Mouse (Mus musculus): ENCODE measurements around the gene Emid1. TPM values are rescaled to one million over a fixed set of nuclear protein-coding genes. Genes with fewer than 3 reads are reported as not detected.
A peak's percentile ranks its signal among the peaks of the same experiment; 100 is the strongest.
"Not testable (repeated sequence)": the region's sequence is repeated elsewhere in the genome, so short reads cannot be mapped to it uniquely, and the experiment has no call there.

Emid1 gene
- polyA plus RNA-seq, 1 experiment = 56.7 TPM

DNA sequence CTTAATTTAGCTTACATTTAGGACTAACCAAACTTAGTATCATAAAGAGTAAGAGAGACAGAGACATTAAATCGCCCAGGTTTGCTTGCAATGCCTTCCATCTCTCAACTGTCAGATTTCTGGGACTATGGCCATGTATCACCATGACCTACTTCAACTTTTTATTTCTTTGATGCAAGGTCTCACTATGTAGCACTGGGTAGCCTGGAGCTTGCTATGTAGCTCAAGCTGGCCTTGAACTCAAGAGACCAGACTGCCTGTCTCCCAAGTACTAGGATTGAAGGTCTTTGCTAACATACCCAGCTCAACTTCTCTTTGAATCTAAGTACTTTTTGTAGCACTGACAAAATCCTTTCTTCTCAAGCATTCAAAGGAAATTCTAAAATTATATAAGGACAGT lies 62.9 kb downstream of the Emid1 start:
- peaks cover 91% of the 10 kb centered on the region for H3K36me3 ChIP-seq (ENCODE audit: control insufficient read depth, insufficient read depth, low read length)
- no peaks in the 10 kb centered on the region for H3K4me1 ChIP-seq (replicated peaks; ENCODE audit: control insufficient read depth, insufficient read depth, low read length)
- no peak for DNase-seq
- WGBS = 94% methylated on average over 1 of the region's 1 CpGs
- H3K4me3 ChIP-seq (ENCODE audit: control insufficient read depth, insufficient read depth, low read length) = no peak overlapping the region
- no peak overlapping the region for H3K27ac ChIP-seq (ENCODE audit: control insufficient read depth, insufficient read depth, low read length)
- no peaks in the 10 kb centered on the region for H3K27me3 ChIP-seq (ENCODE audit: control insufficient read depth, insufficient read depth, low read length)
- TF ChIP-seq CTCF (IDR thresholded peaks at IDR 0.05; ENCODE audit: borderline replicate concordance, control insufficient read depth, extremely low read depth, insufficient read depth, low read length, poor library complexity) (no peak), POLR2A (IDR thresholded peaks at IDR 0.05; ENCODE audit: control insufficient read depth, extremely low read depth, insufficient read depth, low read length, poor library complexity) (no peak)

DNA sequence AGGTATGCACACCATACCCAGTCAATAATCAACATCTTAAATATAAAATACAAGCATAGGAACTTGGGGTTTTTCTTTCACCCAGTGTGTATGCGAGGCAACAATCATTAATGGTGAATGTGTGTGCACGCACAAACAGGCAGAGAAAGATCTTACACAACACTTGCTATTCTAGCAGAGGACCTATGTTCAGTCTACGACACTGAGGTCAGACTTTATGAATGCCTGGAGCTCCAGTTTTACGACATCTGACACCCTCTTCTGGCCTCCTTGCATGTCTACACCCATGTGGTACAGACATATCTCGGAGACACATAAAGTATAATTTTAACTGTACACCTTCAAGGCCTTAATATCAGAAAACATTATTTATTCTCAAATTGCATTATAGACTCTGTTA lies 75.2 kb downstream of the Emid1 start:
- H3K4me3 ChIP-seq (ENCODE audit: control insufficient read depth, insufficient read depth, low read length); DNase-seq; H3K27ac ChIP-seq (ENCODE audit: control insufficient read depth, insufficient read depth, low read length); H3K4me1 ChIP-seq (replicated peaks; ENCODE audit: control insufficient read depth, insufficient read depth, low read length); H3K27me3 ChIP-seq (ENCODE audit: control insufficient read depth, insufficient read depth, low read length): not testable (repeated sequence)
- 94% methylated on average over 4 of the region's 5 CpGs for WGBS
- H3K36me3 ChIP-seq (ENCODE audit: control insufficient read depth, insufficient read depth, low read length) = peaks cover 78% of the 10 kb centered on the region

DNA sequence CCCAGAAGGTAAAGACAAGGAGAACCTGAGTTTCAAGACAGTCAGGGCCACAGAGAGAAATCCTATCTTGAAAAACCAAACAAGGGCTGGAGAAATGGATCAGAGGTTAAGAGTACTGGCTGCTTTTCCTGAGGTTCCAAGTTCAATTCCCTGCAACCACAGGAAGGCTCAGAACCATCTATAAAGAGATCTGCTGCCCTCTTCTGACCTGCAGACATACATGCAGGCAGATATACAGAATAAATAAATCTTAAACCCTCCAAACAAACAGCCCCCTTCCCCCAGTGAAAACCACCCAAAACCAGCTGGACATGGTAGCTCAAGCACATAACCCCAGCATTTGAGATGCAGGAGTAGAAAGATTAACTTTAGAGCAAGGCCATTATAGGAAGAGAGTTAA lies 76.3 kb downstream of the Emid1 start:
- no peak for DNase-seq
- TF ChIP-seq POLR2A (IDR thresholded peaks at IDR 0.05; ENCODE audit: control insufficient read depth, extremely low read depth, insufficient read depth, low read length, poor library complexity) (no peak), CTCF (IDR thresholded peaks at IDR 0.05; ENCODE audit: borderline replicate concordance, control insufficient read depth, extremely low read depth, insufficient read depth, low read length, poor library complexity) (no peak)

DNA sequence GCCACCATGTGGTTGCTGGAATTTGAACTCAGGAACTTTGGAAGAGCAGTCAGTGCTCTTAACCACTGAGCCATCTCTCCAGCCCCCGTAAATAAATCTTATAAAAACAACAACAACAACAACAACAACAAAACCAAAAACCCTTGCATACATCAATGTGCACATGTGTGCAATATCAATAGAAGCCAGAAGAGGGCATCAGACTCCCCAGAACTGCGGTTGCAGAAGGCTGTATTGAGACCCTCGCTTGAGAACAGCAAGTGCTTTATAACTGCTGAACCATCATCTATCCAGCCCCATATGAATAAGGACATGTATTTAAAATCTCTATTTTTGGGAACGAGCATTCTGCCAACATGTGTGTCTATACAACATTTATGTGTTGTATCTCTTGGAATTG lies 77.2 kb downstream of the Emid1 start:
- Histone ChIP-seq H3K36me3 (ENCODE audit: control insufficient read depth, insufficient read depth, low read length) (peaks cover 79% of the 10 kb centered on the region), H3K27ac (ENCODE audit: control insufficient read depth, insufficient read depth, low read length) (no peak overlapping the region), H3K4me3 (ENCODE audit: control insufficient read depth, insufficient read depth, low read length) (no peak overlapping the region), H3K27me3 (ENCODE audit: control insufficient read depth, insufficient read depth, low read length) (no peaks in the 10 kb centered on the region), H3K4me1 (replicated peaks; ENCODE audit: control insufficient read depth, insufficient read depth, low read length) (no peaks in the 10 kb centered on the region)
- TF ChIP-seq CTCF (IDR thresholded peaks at IDR 0.05; ENCODE audit: borderline replicate concordance, control insufficient read depth, extremely low read depth, insufficient read depth, low read length, poor library complexity) (no peak), POLR2A (IDR thresholded peaks at IDR 0.05; ENCODE audit: control insufficient read depth, extremely low read depth, insufficient read depth, low read length, poor library complexity) (no peak)
- 81% methylated on average over 4 of the region's 4 CpGs for WGBS
- DNase-seq = peak; percentile 43

More for the DNA sequence above, 76.3 kb downstream of the Emid1 start:
- Histone ChIP-seq H3K27me3 (ENCODE audit: control insufficient read depth, insufficient read depth, low read length) (no peaks in the 10 kb centered on the region), H3K27ac (ENCODE audit: control insufficient read depth, insufficient read depth, low read length) (no peak overlapping the region), H3K36me3 (ENCODE audit: control insufficient read depth, insufficient read depth, low read length) (peaks cover 81% of the 10 kb centered on the region), H3K4me1 (replicated peaks; ENCODE audit: control insufficient read depth, insufficient read depth, low read length) (no peaks in the 10 kb centered on the region), H3K4me3 (ENCODE audit: control insufficient read depth, insufficient read depth, low read length) (no peak overlapping the region)

DNA sequence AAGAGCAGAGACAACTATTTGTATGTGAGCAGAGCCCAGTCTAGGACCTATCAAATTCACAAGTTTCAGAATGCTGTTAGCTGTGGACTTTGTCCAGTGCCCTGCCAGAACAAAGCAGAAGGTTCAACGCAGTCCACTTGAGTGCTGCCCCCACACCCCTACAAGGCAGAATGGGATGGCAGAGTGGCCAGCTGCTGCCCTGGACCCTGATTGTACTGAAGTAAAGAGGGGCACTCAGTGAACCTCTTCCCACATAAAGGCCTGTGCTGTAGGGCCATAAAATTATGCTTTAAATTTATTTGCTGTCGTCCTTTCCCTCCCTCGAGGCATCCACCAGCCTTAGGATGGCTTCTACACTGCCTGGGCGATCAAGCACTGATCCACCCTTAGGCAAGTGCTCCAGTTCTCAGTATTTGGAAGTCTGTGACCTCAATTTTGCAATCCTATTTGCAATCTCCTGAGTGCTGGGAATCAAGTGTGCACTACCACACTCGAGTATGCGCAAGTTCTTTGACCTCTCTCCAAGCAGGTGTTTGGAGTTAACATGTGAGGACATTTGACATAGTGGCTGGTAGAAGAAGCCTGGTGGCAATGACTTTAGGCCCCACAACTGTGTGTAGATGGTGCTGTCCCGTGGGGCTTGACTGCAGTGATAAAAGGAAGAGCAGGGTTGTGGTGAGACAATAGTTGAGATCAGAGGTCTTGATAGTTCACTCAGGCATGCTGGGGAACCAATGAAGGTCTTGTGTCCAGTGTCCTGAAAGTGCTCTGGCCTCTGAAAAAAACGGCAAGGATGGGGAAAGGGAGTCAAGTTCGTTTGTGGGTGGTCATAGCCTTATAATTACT lies 83.7 kb downstream of the Emid1 start:
- no peak for DNase-seq
- H3K36me3 ChIP-seq (ENCODE audit: control insufficient read depth, insufficient read depth, low read length) = peaks cover 50% of the 10 kb centered on the region
- TF ChIP-seq POLR2A (IDR thresholded peaks at IDR 0.05; ENCODE audit: control insufficient read depth, extremely low read depth, insufficient read depth, low read length, poor library complexity) (no peak), CTCF (IDR thresholded peaks at IDR 0.05; ENCODE audit: borderline replicate concordance, control insufficient read depth, extremely low read depth, insufficient read depth, low read length, poor library complexity) (no peak)
- no peak overlapping the region for H3K4me3 ChIP-seq (ENCODE audit: control insufficient read depth, insufficient read depth, low read length)
- 82% methylated on average over 9 of the region's 9 CpGs for WGBS
- peaks cover 6% of the 10 kb centered on the region for H3K4me1 ChIP-seq (replicated peaks; ENCODE audit: control insufficient read depth, insufficient read depth, low read length)
- peaks cover 14% of the 10 kb centered on the region for H3K27me3 ChIP-seq (ENCODE audit: control insufficient read depth, insufficient read depth, low read length)
- no peak overlapping the region for H3K27ac ChIP-seq (ENCODE audit: control insufficient read depth, insufficient read depth, low read length)

DNA sequence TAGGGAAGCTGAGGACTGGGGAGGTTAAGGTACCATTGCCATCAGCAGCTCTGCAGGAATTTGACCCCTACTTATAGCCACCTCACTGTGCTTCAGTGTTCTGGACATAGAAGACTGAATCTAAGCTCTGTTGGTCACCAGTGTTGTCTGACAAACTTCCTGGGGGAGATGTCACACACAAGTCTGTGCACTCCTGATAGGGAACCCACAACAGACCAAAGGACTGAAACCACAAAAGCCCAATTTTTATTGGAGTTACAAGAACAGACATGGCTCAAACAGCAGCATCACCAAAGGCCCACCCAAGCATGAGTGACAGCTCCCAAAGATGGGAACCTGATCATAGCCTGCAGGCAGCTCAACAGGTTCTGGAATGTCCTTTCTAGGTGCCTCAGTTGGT lies 85.0 kb downstream of the Emid1 start:
- DNase-seq = no peak

More for the DNA sequence above, 85.0 kb downstream of the Emid1 start:
- H3K27me3 ChIP-seq (ENCODE audit: control insufficient read depth, insufficient read depth, low read length) = peaks cover 17% of the 10 kb centered on the region
- peaks cover 7% of the 10 kb centered on the region for H3K4me1 ChIP-seq (replicated peaks; ENCODE audit: control insufficient read depth, insufficient read depth, low read length)
- TF ChIP-seq CTCF (IDR thresholded peaks at IDR 0.05; ENCODE audit: borderline replicate concordance, control insufficient read depth, extremely low read depth, insufficient read depth, low read length, poor library complexity) (no peak), POLR2A (IDR thresholded peaks at IDR 0.05; ENCODE audit: control insufficient read depth, extremely low read depth, insufficient read depth, low read length, poor library complexity) (no peak)
- peaks cover 37% of the 10 kb centered on the region for H3K36me3 ChIP-seq (ENCODE audit: control insufficient read depth, insufficient read depth, low read length)
- H3K4me3 ChIP-seq (ENCODE audit: control insufficient read depth, insufficient read depth, low read length) = no peak overlapping the region
- no peak overlapping the region for H3K27ac ChIP-seq (ENCODE audit: control insufficient read depth, insufficient read depth, low read length)
